Comparison of ENCODE assay signal across 8 mouse cellular contexts in the genomic region with DNA sequence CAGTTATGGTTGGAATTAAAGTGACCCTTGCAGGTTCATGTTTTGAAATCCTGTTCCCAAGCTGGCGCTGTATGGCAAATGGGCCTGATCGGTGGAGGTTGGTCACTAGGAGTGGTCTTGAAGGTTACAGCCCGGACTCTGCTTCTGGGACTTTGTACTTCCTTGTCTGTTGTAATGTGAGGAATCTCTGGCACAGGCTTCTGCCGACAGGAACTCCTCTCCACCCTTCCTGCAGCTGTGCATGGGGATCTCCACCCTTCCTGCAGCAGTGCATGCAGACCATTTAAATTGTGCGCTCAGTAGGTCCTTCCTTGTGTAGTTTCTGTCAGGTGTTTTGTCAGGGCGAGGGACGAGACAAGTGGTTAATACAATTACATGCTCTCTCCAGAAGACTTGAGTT. TPM values are rescaled to one million over a fixed set of nuclear protein-coding genes. Genes with fewer than 3 reads are reported as not detected.
DNase-seq lines count a peak whose midpoint lies in the region; ATAC-seq and TF ChIP-seq lines count a peak whose summit lies in the region.
"Had no signal": no experiment of that assay in that cellular context is flagged by ENCODE, and none has a peak within 500 bp of the region (broad histone marks: within the 10 kb centered on the region; RNA-seq: fewer than 3 reads in every experiment).

No protein-coding gene starts in this region.

- peak; percentile 82 for DNase-seq in R1 (ENCODE audit: low read depth, low spot score)
- peak; percentile 67 for DNase-seq in lung, postnatal 10 days
- DNase-seq in embryo, embryonic 10.5 days (ENCODE audit: low spot score) = no peak
- DNase-seq in urinary bladder, postnatal 14 days (ENCODE audit: low spot score) = no peak

- no peak for TF ChIP-seq POLR2A in cortical plate, adult 2 months (IDR thresholded peaks at IDR 0.05; ENCODE audit: extremely low read depth, insufficient read depth, low read length)

- peak overlapping the region; percentile 77; the same call in 1 of the 2 replicates for H3K27ac ChIP-seq in cortical plate, adult 2 months (ENCODE audit: insufficient read depth, low read length)
- no peak overlapping the region for H3K27ac ChIP-seq in intestine, embryonic 15.5 days

- H3K4me2 ChIP-seq in intestine, embryonic 15.5 days (replicated peaks) = no peak overlapping the region

- peak; percentile 80 for ATAC-seq in intestine, embryonic 15.5 days
- no peak for ATAC-seq in cerebellum, adult (ENCODE audit: insufficient number of reproducible peaks, low FRiP score, low TSS enrichment)

- TF ChIP-seq CTCF in cortical plate, adult 2 months (IDR thresholded peaks at IDR 0.05; ENCODE audit: extremely low read depth, insufficient read depth, low read length) = no peak

- H3K9me3 ChIP-seq in intestine, embryonic 15.5 days = no peaks in the 10 kb centered on the region

- 65% methylated on average over 7 of the region's 7 CpGs for whole genome bisulfite sequencing in intestine, embryonic 15.5 days

- no peaks in the 10 kb centered on the region for H3K36me3 ChIP-seq in intestine, embryonic 15.5 days

- H3K27me3 ChIP-seq in intestine, embryonic 15.5 days (replicated peaks) = no peaks in the 10 kb centered on the region

- no peak overlapping the region for H3K9ac ChIP-seq in intestine, embryonic 15.5 days

- H3K4me1 ChIP-seq in cortical plate, adult 2 months (ENCODE audit: control insufficient read depth, insufficient read depth, low read length) = no peaks in the 10 kb centered on the region; the same call in 1 of the 2 replicates
- no peaks in the 10 kb centered on the region for H3K4me1 ChIP-seq in intestine, embryonic 15.5 days (replicated peaks)

- no peak overlapping the region for H3K4me3 ChIP-seq in cortical plate, adult 2 months (ENCODE audit: insufficient read depth, low read length)
- H3K4me3 ChIP-seq in intestine, embryonic 15.5 days (replicated peaks) = no peak overlapping the region
- H3K4me3 ChIP-seq: erythroblast, embryonic 14.5 days had no signal

RNA-seq across cellular contexts. Expression of gene Fbxw7, which starts 37.8 kb away (rescaled TPM):
- polyA plus RNA-seq in cortical plate, adult 2 months (2012; rRNA removed) = 167 and 180 TPM in 2 replicates
- 9.6 and 10.4 TPM in 2 replicates for polyA plus RNA-seq in intestine, embryonic 15.5 days (2015; fragmentation: Nextera tagmentation; extraction: Ambion mirVana)

Comparison
In these comparisons a context has a peak if more than half of its experiments do, and no peak if none do; other contexts are left out.
1. DNase-seq: peak in R1 (single experiment) and lung, postnatal 10 days (single experiment); none in embryo, embryonic 10.5 days (single experiment) and urinary bladder, postnatal 14 days (single experiment).
2. RNA of gene Fbxw7, which starts 37.8 kb away (polyA plus RNA-seq): 167 to 180 TPM in cortical plate, adult 2 months; 9.6 to 10.4 TPM in intestine, embryonic 15.5 days; every median in the first group is over 10 times any median in the second.